Mouse (Mus musculus): ENCODE data around the gene Gm8082. TPM values are rescaled to one million over a fixed set of nuclear protein-coding genes. Genes with fewer than 3 reads are reported as not detected.
"Not testable (repeated sequence)": the region's sequence is repeated elsewhere in the genome, so short reads cannot be mapped to it uniquely, and the experiment has no call there.

Gene Gm8082
- not detected for total RNA-seq (2021)

GRCm38 (mm10) chr14:42993524-42993923 is at the start of gene Gm8082:
Gm8082 (minus strand) TSS chr14:42993624.
- not testable (repeated sequence) for DNase-seq

- DNase-seq: not testable (repeated sequence)
These were observed 22.1 kb upstream of the Gm8082 start, which contains the start of gene Gm10376 for GRCm38 (mm10) chr14:43015528-43015927. Gm10376 (minus strand) TSS chr14:43015628.

Other genes starting within 250 kb of the Gm8082 start
- not detected for gene Gm3015, start 224.8 kb downstream of the Gm8082 start, total RNA-seq (2021)
- gene Gm10377, start 195.6 kb downstream of the Gm8082 start, total RNA-seq (2021): not detected
- not detected for gene Gm21977, start 140.1 kb downstream of the Gm8082 start, total RNA-seq (2021)
- not detected for gene Gm10376, start 22.0 kb upstream of the Gm8082 start, total RNA-seq (2021)
- not detected for gene Gm8094, start 83.0 kb upstream of the Gm8082 start, total RNA-seq (2021)
- not detected for gene Gm8104, start 107.0 kb upstream of the Gm8082 start, total RNA-seq (2021)
- gene Gm7233, start 186.2 kb upstream of the Gm8082 start, total RNA-seq (2021): not detected
- gene Gm8122, start 241.7 kb upstream of the Gm8082 start, total RNA-seq (2021): not detected

Data from heart, postnatal 4 days (tissue).